Mouse (Mus musculus) spleen, adult 10 weeks (tissue): ENCODE measurements around the gene Nucb1. TPM values are rescaled to one million over a fixed set of nuclear protein-coding genes. Genes with fewer than 3 reads are reported as not detected.

Experiments
- polyA plus RNA-seq: library from polyadenylated mRNA; stranded (reverse); fragments of 350-450 nt; fragmentation: Illumina TruSeq; extraction: RNeasy Lipid Tissue Mini Kit (QIAGEN cat#74804); gene quantifications from one replicate; pipeline ENCODE4 v1.2.3, GENCODE M21; 2015; ENCODE audit warnings: low replicate concordance; ENCODE audit not compliant: insufficient read depth

Gene Nucb1
- polyA plus RNA-seq = 82.9 TPM

GRCm38 (mm10) chr7:45509912-45510787 is at the start of gene Nucb1:
Nucb1 (minus strand) TSS chr7:45510406.

GRCm38 (mm10) chr7:45554744-45555143 is 44.5 kb upstream of the Nucb1 start, which contains the start of gene Hsd17b14:
Hsd17b14 (plus strand) TSS chr7:45554893.

GRCm38 (mm10) chr7:45525809-45526473 is 15.7 kb upstream of the Nucb1 start, which contains the start of the genes Ppp1r15a and Plekha4:
Ppp1r15a (minus strand) TSS chr7:45526268.
Plekha4 (plus strand) TSS chr7:45526330.

GRCm38 (mm10) chr7:45488293-45489204 is 21.7 kb downstream of the Nucb1 start, which contains the start of gene Dhdh:
Dhdh (minus strand) TSS chr7:45488805.

GRCm38 (mm10) chr7:45486761-45487415 is 23.3 kb downstream of the Nucb1 start, which contains the start of gene Gm45808:
Gm45808 (minus strand) TSS chr7:45486811.

GRCm38 (mm10) chr7:45481374-45481927 is 28.8 kb downstream of the Nucb1 start, which contains the start of gene Tulp2:
Tulp2 (plus strand) TSS chr7:45481877.

GRCm38 (mm10) chr7:45466283-45467089 is 43.7 kb downstream of the Nucb1 start, which contains the start of gene Bax:
Bax (minus strand) TSS chr7:45466898.

GRCm38 (mm10) chr7:45459564-45460140 is 50.6 kb downstream of the Nucb1 start, which contains the start of gene Ftl1:
Ftl1 (minus strand) TSS chr7:45459884.

Other genes starting within 250 kb of the Nucb1 start
- gene Slc6a21, start 232.9 kb downstream of the Nucb1 start, polyA plus RNA-seq = 0.97 TPM
- 3.5 TPM for gene Trpm4, start 176.6 kb downstream of the Nucb1 start, polyA plus RNA-seq
- 0.15 TPM for gene Hrc, start 175.1 kb downstream of the Nucb1 start, polyA plus RNA-seq
- 0.10 TPM for gene Ppfia3, start 143.4 kb downstream of the Nucb1 start, polyA plus RNA-seq
- gene Lin7b, start 139.8 kb downstream of the Nucb1 start, polyA plus RNA-seq = not detected
- gene Snrnp70, start 114.7 kb downstream of the Nucb1 start, polyA plus RNA-seq = 639 TPM
- not detected for gene Kcna7, start 104.8 kb downstream of the Nucb1 start, polyA plus RNA-seq
- gene Ntf5, start 96.7 kb downstream of the Nucb1 start, polyA plus RNA-seq = not detected
- not detected for gene Lhb, start 89.6 kb downstream of the Nucb1 start, polyA plus RNA-seq
- gene Gys1, start 75.6 kb downstream of the Nucb1 start, polyA plus RNA-seq = 7.5 TPM
- 12.1 TPM for gene Ruvbl2, start 72.3 kb downstream of the Nucb1 start, polyA plus RNA-seq
- gene Ftl1, start 50.5 kb downstream of the Nucb1 start, polyA plus RNA-seq = 761 TPM
- gene Bax, start 43.5 kb downstream of the Nucb1 start, polyA plus RNA-seq = 41.1 TPM
- gene Tulp2, start 28.5 kb downstream of the Nucb1 start, polyA plus RNA-seq = 0.11 TPM
- not detected for gene Gm45808, start 23.6 kb downstream of the Nucb1 start, polyA plus RNA-seq
- gene Dhdh, start 21.6 kb downstream of the Nucb1 start, polyA plus RNA-seq = 6.0 TPM
- gene Ppp1r15a, start 15.9 kb upstream of the Nucb1 start, polyA plus RNA-seq = 28.5 TPM
- 3.0 TPM for gene Plekha4, start 15.9 kb upstream of the Nucb1 start, polyA plus RNA-seq
- 0.86 TPM for gene Hsd17b14, start 44.5 kb upstream of the Nucb1 start, polyA plus RNA-seq
- 27.9 TPM for gene Bcat2, start 59.7 kb upstream of the Nucb1 start, polyA plus RNA-seq
- not detected for gene Fgf21, start 105.1 kb upstream of the Nucb1 start, polyA plus RNA-seq
- 0.51 TPM for gene Fut1, start 106.9 kb upstream of the Nucb1 start, polyA plus RNA-seq
- gene Izumo1, start 111.4 kb upstream of the Nucb1 start, polyA plus RNA-seq = 0.46 TPM
- 2.6 TPM for gene Rasip1, start 117.1 kb upstream of the Nucb1 start, polyA plus RNA-seq
- gene Mamstr, start 129.6 kb upstream of the Nucb1 start, polyA plus RNA-seq = 1.0 TPM
- not detected for gene Fut2, start 156.0 kb upstream of the Nucb1 start, polyA plus RNA-seq
- gene Ntn5, start 173.6 kb upstream of the Nucb1 start, polyA plus RNA-seq = not detected
- gene Sec1, start 184.0 kb upstream of the Nucb1 start, polyA plus RNA-seq = 0.12 TPM
- 0.83 TPM for gene Car11, start 189.4 kb upstream of the Nucb1 start, polyA plus RNA-seq
- 14.8 TPM for gene Dbp, start 194.7 kb upstream of the Nucb1 start, polyA plus RNA-seq
- 565 TPM for gene Rpl18, start 205.1 kb upstream of the Nucb1 start, polyA plus RNA-seq
- gene Sphk2, start 207.6 kb upstream of the Nucb1 start, polyA plus RNA-seq = 5.7 TPM
- 0.17 TPM for gene Fam83e, start 210.8 kb upstream of the Nucb1 start, polyA plus RNA-seq
- gene Spaca4, start 215.4 kb upstream of the Nucb1 start, polyA plus RNA-seq = not detected